Mouse (Mus musculus): ENCODE measurements around the gene Irf2.

Gene Irf2

GRCm38 (mm10) chr8:46843855-46844254 is 104.3 kb downstream of the Irf2 start:
- DNase-seq (ENCODE audit: low spot score): no peak

- DNase-seq (ENCODE audit: low spot score): no peak
These were observed 104.9 kb downstream of the Irf2 start for GRCm38 (mm10) chr8:46844371-46844973.

GRCm38 (mm10) chr8:46844974-46845774 is 105.6 kb downstream of the Irf2 start:
- DNase-seq (ENCODE audit: low spot score): no peak

- DNase-seq (ENCODE audit: low spot score): no peak
These were observed 106.4 kb downstream of the Irf2 start for GRCm38 (mm10) chr8:46845891-46846290.

- DNase-seq (ENCODE audit: low spot score): no peak
These were observed 107.4 kb downstream of the Irf2 start for GRCm38 (mm10) chr8:46846893-46847292.

- no peak for DNase-seq (ENCODE audit: low spot score)
These were observed 108.6 kb downstream of the Irf2 start for GRCm38 (mm10) chr8:46848011-46848641.

- no peak for DNase-seq (ENCODE audit: low spot score)
These were observed 109.4 kb downstream of the Irf2 start for GRCm38 (mm10) chr8:46848931-46849330.

GRCm38 (mm10) chr8:46849458-46849857 is 109.9 kb downstream of the Irf2 start:
- DNase-seq (ENCODE audit: low spot score): no peak

GRCm38 (mm10) chr8:46850258-46850897 is 110.8 kb downstream of the Irf2 start:
- DNase-seq (ENCODE audit: low spot score): no peak

- DNase-seq (ENCODE audit: low spot score): no peak
These were observed 112.0 kb downstream of the Irf2 start for GRCm38 (mm10) chr8:46851560-46851959.

- DNase-seq (ENCODE audit: low spot score): no peak
These were observed 112.8 kb downstream of the Irf2 start for GRCm38 (mm10) chr8:46852377-46852776.

- no peak for DNase-seq (ENCODE audit: low spot score)
These were observed 119.8 kb downstream of the Irf2 start for GRCm38 (mm10) chr8:46859164-46859846.

- DNase-seq (ENCODE audit: low spot score): no peak
These were observed 120.3 kb downstream of the Irf2 start for GRCm38 (mm10) chr8:46859847-46860167.

- no peak for DNase-seq (ENCODE audit: low spot score)
These were observed 123.0 kb downstream of the Irf2 start for GRCm38 (mm10) chr8:46862508-46862907.

- no peak for DNase-seq (ENCODE audit: low spot score)
These were observed 125.9 kb downstream of the Irf2 start for GRCm38 (mm10) chr8:46865428-46865827.

- DNase-seq (ENCODE audit: low spot score): no peak
These were observed 127.9 kb downstream of the Irf2 start for GRCm38 (mm10) chr8:46867440-46867839.

GRCm38 (mm10) chr8:46868346-46869065 is 129.0 kb downstream of the Irf2 start:
- peak; percentile 44 for DNase-seq (ENCODE audit: low spot score)

GRCm38 (mm10) chr8:46869521-46869925 is 130.0 kb downstream of the Irf2 start:
- no peak for DNase-seq (ENCODE audit: low spot score)

- DNase-seq (ENCODE audit: low spot score): no peak
These were observed 131.6 kb downstream of the Irf2 start for GRCm38 (mm10) chr8:46871086-46871485.

GRCm38 (mm10) chr8:46875615-46876293 is 136.2 kb downstream of the Irf2 start:
- no peak for DNase-seq (ENCODE audit: low spot score)

GRCm38 (mm10) chr8:46881348-46881747 is 141.8 kb downstream of the Irf2 start:
- DNase-seq (ENCODE audit: low spot score): no peak
